Mouse (Mus musculus): ENCODE measurements around the gene Spdya.

DNA sequence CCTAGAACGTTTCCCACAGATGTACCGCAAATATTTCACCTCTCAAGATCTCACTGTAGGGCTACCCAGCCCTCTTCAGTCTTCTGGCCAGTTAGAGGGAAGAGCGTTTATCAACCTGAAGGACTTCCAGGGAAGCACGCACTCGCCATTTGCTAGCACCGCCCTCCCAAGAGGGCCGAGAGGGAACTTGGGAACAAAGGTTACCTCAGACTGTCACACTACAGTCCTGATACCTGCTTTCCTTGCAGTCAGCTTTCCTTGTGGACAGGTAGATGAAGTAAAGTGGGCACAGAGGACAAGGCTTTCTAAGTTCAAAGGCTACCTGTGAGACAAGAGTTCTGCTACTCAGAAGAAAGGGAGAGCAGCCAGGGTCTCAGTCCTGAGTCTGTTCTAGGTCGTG lies 45.0 kb upstream of the Spdya start:
- TF ChIP-seq CTCF (IDR thresholded peaks at IDR 0.05; ENCODE audit: low read depth) (no peak), EP300 (IDR thresholded peaks at IDR 0.05; ENCODE audit: low read depth) (no peak)

Measured in heart, postnatal 0 days (tissue).